In genomic region chr14:51913960-51914762, GRCm38 (mm10) we compare ENCODE assay signal across 8 mouse cellular contexts. TPM values are rescaled to one million over a fixed set of nuclear protein-coding genes. Genes with fewer than 3 reads are reported as not detected.
DNase-seq lines count a peak whose midpoint lies in the region; ATAC-seq lines count a peak whose summit lies in the region.

Ndrg2 (minus strand) TSS chr14:51914158.

- H3K27ac ChIP-seq in hindbrain, embryonic 13.5 days: peak within 1 kb of the TSS; percentile 81
- H3K27ac ChIP-seq in lung, embryonic 15.5 days: peak within 1 kb of the TSS; percentile 85

- peak within 1 kb of the TSS; percentile 64 for H3K4me3 ChIP-seq in hindbrain, embryonic 13.5 days
- H3K4me3 ChIP-seq in lung, embryonic 15.5 days: peak within 1 kb of the TSS; percentile 56

- WGBS in hindbrain, embryonic 13.5 days: 2% methylated on average over 21 of the region's 23 CpGs
- WGBS in lung, embryonic 15.5 days: 2% methylated on average over 21 of the region's 23 CpGs

- H3K27me3 ChIP-seq in hindbrain, embryonic 13.5 days: peaks cover 24% of the 10 kb centered on the region
- no peaks in the 10 kb centered on the region; the same call in 1 of the 2 replicates for H3K27me3 ChIP-seq in lung, embryonic 15.5 days

- H3K9ac ChIP-seq in hindbrain, embryonic 13.5 days: peak within 1 kb of the TSS; percentile 83
- H3K9ac ChIP-seq in lung, embryonic 15.5 days: peak within 1 kb of the TSS; percentile 50

- H3K36me3 ChIP-seq in hindbrain, embryonic 13.5 days: no peaks in the 10 kb centered on the region
- no peaks in the 10 kb centered on the region for H3K36me3 ChIP-seq in lung, embryonic 15.5 days

- peaks cover 23% of the 10 kb centered on the region for H3K4me1 ChIP-seq in hindbrain, embryonic 13.5 days (replicated peaks)
- peaks cover 25% of the 10 kb centered on the region for H3K4me1 ChIP-seq in lung, embryonic 15.5 days

- no peaks in the 10 kb centered on the region for H3K9me3 ChIP-seq in hindbrain, embryonic 13.5 days
- H3K9me3 ChIP-seq in lung, embryonic 15.5 days: no peaks in the 10 kb centered on the region

- peak; percentile 78 for ATAC-seq in hindbrain, embryonic 13.5 days (ENCODE audit: low FRiP score)
- ATAC-seq in lung, embryonic 15.5 days (ENCODE audit: borderline replicate concordance, extremely low read depth, low FRiP score, low TSS enrichment): peak; percentile 88

- peak; percentile 8 for DNase-seq in T-cell, adult 2 months (ENCODE audit: low spot score)
- DNase-seq in cerebellum, postnatal 14 days: peak; percentile 65 to 70
- peak; percentile 94 for DNase-seq in gastrocnemius, adult 18-20 months (ENCODE audit: low spot score)
- DNase-seq in layer of hippocampus, postnatal 14 days (ENCODE audit: low spot score in 2 of 2): peak; percentile 71 to 91
- peak; percentile 84 for DNase-seq in ovary, adult 18-20 months (ENCODE audit: low spot score)
- DNase-seq in urinary bladder, adult 2 months (ENCODE audit: low spot score): peak; percentile 57

- peak within 1 kb of the TSS; percentile 98 for H3K4me2 ChIP-seq in hindbrain, embryonic 13.5 days
- peak within 1 kb of the TSS; percentile 80 for H3K4me2 ChIP-seq in lung, embryonic 15.5 days

RNA-seq across cellular contexts. Expression of gene Ndrg2, which starts in this region (rescaled TPM):
- 1,000 to 10,000 TPM; 1,941 to 1,973 TPM for total RNA-seq in gastrocnemius, adult 18-20 months (2021)
- 108 and 144 TPM in 2 replicates for polyA plus RNA-seq in hindbrain, embryonic 13.5 days (2015; fragmentation: Nextera tagmentation; extraction: Ambion mirVana)
- total RNA-seq in layer of hippocampus, postnatal 14 days (2021): 100 to 1,000 TPM; 696 to 763 TPM
- polyA plus RNA-seq in lung, embryonic 15.5 days (2015; fragmentation: Nextera tagmentation; extraction: Ambion mirVana): 60.6 and 63.7 TPM in 2 replicates
- 393 and 417 TPM in 2 replicates for polyA plus RNA-seq in urinary bladder, adult 2 months (2012; rRNA removed)

Comparison
In these comparisons a context has a peak if more than half of its experiments do, and no peak if none do; other contexts are left out.
1. Peak in every context shown above with its lines: DNase-seq, ATAC-seq, H3K4me3 ChIP-seq and H3K27ac ChIP-seq.
2. DNase-seq: peak in every context shown above with its lines; median percentile 94 in gastrocnemius, adult 18-20 months; 84 in ovary, adult 18-20 months; 81 in layer of hippocampus, postnatal 14 days; 68 in cerebellum, postnatal 14 days; 57 in urinary bladder, adult 2 months; 8 in T-cell, adult 2 months.